Mouse (Mus musculus) Patski (cell line): ENCODE data around the gene Xylt1. TPM values are rescaled to one million over a fixed set of nuclear protein-coding genes. Genes with fewer than 3 reads are reported as not detected.

Experiments used
- ATAC-seq: fragments of 100-300 bp; one replicate; pipeline ENCODE4 v1.8.0; 2021
- CTCF ChIA-PET: fragments of 350-600 bp; sonication (Branson Sonifier 250); formaldehyde crosslinking; loops from one replicate; lab custom pipeline; 2022; ENCODE audit warnings: inconsistent platforms; lab: Charles Lee
- POLR2A ChIA-PET: fragments of 350-600 bp; sonication (Branson Sonifier 250); formaldehyde crosslinking; loops from one replicate; lab custom pipeline; 2022; ENCODE audit warnings: antibody characterized with exemption, inconsistent platforms; lab: Charles Lee
- DNase-seq: peaks from one replicate; pipeline ENCODE4 v3.0.0-alpha.2; 2011; ENCODE audit warnings: low read depth, low spot score
- H3K27me3 ChIP-seq: fragments of 371-371 bp; one replicate; pipeline ENCODE4 v1.5.1; 2021
- CTCF ChIP-seq: fragments of 100-300 bp; IDR thresholded peaks from one replicate; pipeline ENCODE4 v1.5.1; 2021
- in situ Hi-C: fragments of 300-500 bp; cut with MboI; formaldehyde crosslinking; loops from 3 replicates; pipeline ENCODE4 v1.11.1; 2018; ENCODE audit warnings: low pct_unique_long_range_greater_than_20kb, mixed read lengths
- polyA plus RNA-seq: library from polyadenylated mRNA; unstranded; gene quantifications from one replicate; pipeline ENCODE4 v1.2.3, GENCODE M21; 2021

Xylt1 gene
- polyA plus RNA-seq, 1 experiment from 2014 or later: 20.1 TPM

GRCm38 (mm10) chr7:117539931-117540330, 159.2 kb downstream of the Xylt1 start:
- POLR2A ChIA-PET: no interaction called here
- no peak for ATAC-seq
- TF ChIP-seq CTCF: no peak
- DNase-seq: no peak
- CTCF ChIA-PET: interaction anchor here (0.8 to 1.3 kb wide), 2 partner anchors 10 to 13 kb away, joined by 3 read pairs; no protein-coding TSS in a partner anchor
- H3K27me3 ChIP-seq: no peaks in the 10 kb centered on the region
- in situ Hi-C loops: no loop called here

DNA sequence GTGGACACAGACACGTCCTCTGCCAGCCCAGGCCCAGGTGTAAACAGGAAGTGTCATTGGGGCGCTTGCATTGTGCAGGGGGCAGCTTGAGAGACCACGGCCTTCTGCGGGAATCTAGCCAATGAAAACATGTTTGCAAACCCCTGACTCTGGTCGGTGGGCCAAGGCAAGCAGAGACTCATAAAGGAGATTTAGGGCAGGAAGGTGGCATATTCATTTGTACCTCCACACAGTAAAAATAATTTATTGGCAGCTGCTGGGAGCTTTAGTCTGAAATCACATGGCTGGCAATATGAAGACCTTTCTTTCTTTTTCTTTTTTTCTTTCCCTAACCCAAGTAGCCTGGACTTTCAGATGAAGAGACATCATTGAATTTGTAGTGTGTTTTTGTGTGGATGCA, 159.6 kb downstream of the Xylt1 start:
- ATAC-seq (no peak), DNase-seq (no peak)
- no peak for TF ChIP-seq CTCF
- no peaks in the 10 kb centered on the region for H3K27me3 ChIP-seq
- in situ Hi-C loops: no loop called here
- ChIA-PET POLR2A (no interaction called here), CTCF (interaction anchor here (0.8 to 1.3 kb wide), 2 partner anchors 10 to 13 kb away, joined by 3 read pairs; no protein-coding TSS in a partner anchor)

DNA sequence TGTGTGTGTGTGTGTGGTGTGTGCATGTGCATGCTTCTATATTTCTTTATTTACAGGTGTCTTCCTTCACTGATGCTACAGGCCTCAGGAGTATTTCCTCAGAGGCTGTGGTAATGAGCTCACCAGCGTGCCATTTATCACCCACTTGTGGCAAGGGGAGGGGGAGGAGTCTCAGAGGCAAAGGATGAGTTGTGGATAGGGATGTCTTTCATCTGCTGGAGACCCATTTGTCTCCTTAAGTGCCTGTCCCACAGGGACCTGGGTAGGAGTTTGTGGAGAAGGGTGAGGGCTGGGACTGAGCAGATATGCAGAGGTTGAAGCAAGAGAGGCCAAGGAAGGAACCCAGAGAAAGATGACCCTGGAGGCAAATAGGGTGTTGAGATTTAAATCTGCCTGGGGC, 160.3 kb downstream of the Xylt1 start:
- TF ChIP-seq CTCF: no peak
- in situ Hi-C loops: no loop called here
- CTCF ChIA-PET: no interaction called here
- H3K27me3 ChIP-seq: no peaks in the 10 kb centered on the region
- DNase-seq (no peak), ATAC-seq (no peak)
- POLR2A ChIA-PET: no interaction called here

DNA sequence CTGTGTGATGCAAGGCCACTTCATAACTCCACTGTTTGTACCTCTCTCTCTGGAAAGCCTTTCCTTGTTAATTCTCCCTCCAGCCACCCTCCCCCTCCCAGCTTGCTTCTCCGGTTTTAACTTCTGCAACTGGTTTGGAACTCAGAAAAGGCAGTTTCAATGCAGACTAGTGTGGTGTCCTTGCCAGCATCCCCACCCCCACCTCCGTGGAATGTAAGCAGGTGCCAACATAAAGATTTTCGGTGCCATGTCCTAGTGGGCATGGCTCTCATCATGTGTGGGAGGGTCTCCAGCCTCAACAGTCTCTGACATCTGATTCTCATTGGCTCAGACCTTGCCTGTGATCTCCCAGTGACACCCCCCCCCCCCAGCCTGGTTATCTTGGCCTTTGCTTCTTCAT, 160.9 kb downstream of the Xylt1 start:
- TF ChIP-seq CTCF: no peak
- ATAC-seq (no peak), DNase-seq (no peak)
- in situ Hi-C loops: no loop called here
- H3K27me3 ChIP-seq: no peaks in the 10 kb centered on the region
- CTCF ChIA-PET: no interaction called here
- POLR2A ChIA-PET: no interaction called here

DNA sequence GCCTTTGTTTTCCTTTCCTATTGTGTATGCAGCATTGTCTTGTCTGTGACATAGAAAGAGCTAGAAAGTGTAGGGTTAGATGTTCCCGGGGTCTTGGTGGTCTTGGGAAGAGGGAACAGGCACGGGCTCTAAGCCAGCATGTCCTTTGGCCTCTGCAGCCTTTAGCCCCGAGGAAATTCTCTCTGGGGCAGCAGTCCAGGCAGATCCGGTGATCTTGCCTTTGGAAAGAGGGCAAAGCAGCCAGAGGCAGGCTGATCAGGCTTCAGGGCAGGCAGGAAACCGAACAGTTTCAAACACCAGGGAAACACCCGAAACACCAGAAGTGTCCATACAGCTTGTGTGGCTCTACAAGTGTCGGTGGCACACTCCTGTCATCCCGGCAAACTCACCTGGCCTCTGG, 162.3 kb downstream of the Xylt1 start:
- H3K27me3 ChIP-seq: no peaks in the 10 kb centered on the region
- DNase-seq (no peak), ATAC-seq (no peak)
- ChIA-PET CTCF (interaction anchor here (0.9 kb wide), 1 partner anchor 11 kb away, joined by 3 read pairs; no protein-coding TSS in a partner anchor), POLR2A (interaction anchor here (0.6 kb wide), 1 partner anchor 1321 kb away, joined by 3 read pairs; no protein-coding TSS in a partner anchor)
- TF ChIP-seq CTCF: no peak
- in situ Hi-C loops: no loop called here

DNA sequence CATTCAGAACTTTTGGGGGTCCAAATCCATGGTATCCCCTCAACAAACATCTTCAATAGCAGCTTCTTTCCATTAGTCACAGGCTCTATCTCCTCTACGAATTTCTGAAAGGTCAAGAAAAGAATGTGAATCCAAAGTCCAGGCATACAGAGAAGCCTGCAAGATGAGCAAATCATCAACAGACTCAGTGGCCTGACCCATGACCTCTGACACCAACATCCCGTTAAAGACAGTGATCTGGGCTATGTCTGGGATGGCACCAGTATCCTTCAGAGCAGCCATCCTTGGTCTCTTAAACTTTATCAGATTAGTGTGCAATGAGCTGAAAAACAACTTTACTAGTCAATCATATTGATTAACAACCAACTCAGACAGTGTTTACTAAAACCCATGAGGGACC, 163.3 kb downstream of the Xylt1 start:
- ATAC-seq: no peak
- no peaks in the 10 kb centered on the region for H3K27me3 ChIP-seq
- DNase-seq: no peak
- in situ Hi-C loops: no loop called here
- TF ChIP-seq CTCF: no peak
- ChIA-PET POLR2A (interaction anchor here (0.5 kb wide), 1 partner anchor 116 kb away, joined by 3 read pairs; no protein-coding TSS in a partner anchor), CTCF (interaction anchor here (1.3 kb wide), 1 partner anchor 60 kb away, joined by 3 read pairs; no protein-coding TSS in a partner anchor)

DNA sequence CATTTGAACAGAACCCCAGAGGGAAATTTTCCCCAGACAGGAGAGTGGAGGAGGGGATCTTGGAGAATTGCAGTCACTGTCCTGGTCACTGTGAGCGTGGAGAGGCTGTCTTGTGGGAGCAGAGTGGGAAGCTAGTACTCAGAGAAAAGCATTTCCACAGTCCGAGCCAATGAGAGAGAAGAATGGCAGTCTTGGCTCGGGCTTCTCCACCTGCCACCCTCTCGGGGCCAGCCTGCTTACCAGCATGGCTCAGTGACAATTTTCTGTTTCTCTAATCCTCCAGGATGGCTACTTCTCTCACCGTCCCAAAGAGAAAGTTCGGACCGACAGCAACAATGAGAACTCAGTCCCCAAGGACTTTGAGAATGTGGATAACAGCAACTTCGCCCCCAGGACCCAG, 167.5 kb downstream of the Xylt1 start:
- CTCF ChIA-PET: no interaction called here
- in situ Hi-C loops: no loop called here
- DNase-seq: no peak
- ATAC-seq: no peak
- POLR2A ChIA-PET: no interaction called here
- no peaks in the 10 kb centered on the region for H3K27me3 ChIP-seq
- TF ChIP-seq CTCF: no peak

DNA sequence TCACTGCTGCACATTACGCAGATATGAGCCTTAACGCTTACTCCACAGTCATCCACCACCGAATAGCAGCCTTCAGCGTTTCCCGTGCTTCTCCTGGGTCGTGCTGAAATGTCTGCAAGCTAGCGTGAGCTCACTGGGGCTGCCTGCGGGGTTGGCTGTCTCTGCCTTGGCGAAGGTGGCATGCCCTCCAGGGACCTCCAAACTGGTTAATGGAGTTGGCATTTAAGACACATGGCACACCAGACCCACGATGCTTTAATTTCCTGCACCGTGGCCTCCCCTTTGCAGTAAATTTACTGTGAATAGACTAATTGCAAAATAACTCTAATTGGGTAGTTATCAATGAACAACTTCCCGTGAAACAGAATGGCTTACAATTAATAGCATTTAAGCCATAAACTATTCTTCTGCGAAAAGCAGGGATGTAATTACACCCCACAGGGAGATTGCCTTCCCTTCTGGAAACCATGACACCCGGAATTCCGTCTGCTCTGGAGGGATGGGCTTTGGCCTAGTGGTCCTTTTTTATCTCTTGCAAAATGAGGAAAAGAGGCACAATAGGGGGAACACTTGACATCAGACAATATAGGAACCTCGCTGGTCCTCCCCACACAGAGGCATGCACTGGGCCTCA, 170.3 kb downstream of the Xylt1 start:
- CTCF ChIA-PET: interaction anchor here (1.3 kb wide), 1 partner anchor 11 kb away, joined by 3 read pairs; no protein-coding TSS in a partner anchor
- TF ChIP-seq CTCF: no peak
- in situ Hi-C loops: no loop called here
- no peak for ATAC-seq
- no peak for DNase-seq
- POLR2A ChIA-PET: no interaction called here
- no peaks in the 10 kb centered on the region for H3K27me3 ChIP-seq

GRCm38 (mm10) chr7:117553228-117553627, 172.4 kb downstream of the Xylt1 start:
- DNase-seq (peak; percentile 4), ATAC-seq (no peak)
- H3K27me3 ChIP-seq: no peaks in the 10 kb centered on the region
- CTCF ChIA-PET: interaction anchor here (1.5 to 1.6 kb wide), 2 partner anchors 10 to 13 kb away, joined by 3 read pairs; no protein-coding TSS in a partner anchor
- in situ Hi-C loops: no loop called here
- TF ChIP-seq CTCF: no peak
- POLR2A ChIA-PET: no interaction called here

DNA sequence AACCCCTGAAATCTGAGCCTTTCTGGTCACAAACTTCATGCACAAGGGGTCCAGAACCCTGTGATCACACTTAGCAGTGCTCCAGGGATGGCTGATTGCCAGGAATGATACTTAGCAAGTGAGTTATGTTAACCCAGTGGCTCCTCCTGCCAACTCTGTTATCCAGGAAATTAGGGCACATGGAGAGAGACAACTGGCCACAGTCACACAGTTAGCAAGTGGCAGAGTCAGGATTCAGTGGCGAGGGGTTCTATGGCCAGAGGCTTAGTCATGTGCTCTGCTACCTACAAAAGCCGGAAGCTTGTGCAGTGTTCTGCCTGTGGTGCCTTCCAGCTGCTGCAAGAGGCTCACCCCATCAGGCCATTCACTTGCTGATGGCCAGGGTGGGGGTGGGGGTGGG, 175.0 kb downstream of the Xylt1 start:
- DNase-seq (no peak), ATAC-seq (no peak)
- POLR2A ChIA-PET: no interaction called here
- in situ Hi-C loops: no loop called here
- H3K27me3 ChIP-seq: no peaks in the 10 kb centered on the region
- CTCF ChIA-PET: no interaction called here
- TF ChIP-seq CTCF: no peak

GRCm38 (mm10) chr7:117558166-117558565, 177.4 kb downstream of the Xylt1 start:
- no peak for DNase-seq
- no peak for TF ChIP-seq CTCF
- ChIA-PET CTCF (no interaction called here), POLR2A (no interaction called here)
- in situ Hi-C loops: no loop called here
- no peaks in the 10 kb centered on the region for H3K27me3 ChIP-seq
- no peak for ATAC-seq

DNA sequence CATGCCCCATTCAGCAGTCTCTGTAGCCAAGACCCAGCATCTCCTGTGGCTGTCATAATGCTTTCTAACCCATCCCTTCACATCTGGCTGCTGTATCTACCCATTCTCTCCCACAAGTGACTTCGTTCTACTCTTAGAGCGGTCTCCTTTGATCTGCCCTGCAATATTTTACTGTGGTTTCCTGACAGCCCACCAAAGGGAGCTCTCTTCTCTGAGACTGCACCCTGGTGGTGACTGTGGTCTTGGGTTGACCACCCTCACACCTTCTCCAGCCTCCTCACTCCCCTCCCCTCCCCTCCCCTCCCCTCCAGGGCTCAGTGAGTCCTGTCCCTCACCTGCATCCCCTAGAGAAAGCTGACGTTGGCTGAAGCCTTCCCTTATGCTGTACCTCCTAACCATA, 178.3 kb downstream of the Xylt1 start:
- in situ Hi-C loops: no loop called here
- DNase-seq (no peak), ATAC-seq (no peak)
- POLR2A ChIA-PET: no interaction called here
- CTCF ChIA-PET: no interaction called here
- H3K27me3 ChIP-seq: no peaks in the 10 kb centered on the region
- no peak for TF ChIP-seq CTCF
